Mouse (Mus musculus) forebrain, embryonic 12.5 days (tissue): ENCODE data around the gene Prdm16. TPM values are rescaled to one million over a fixed set of nuclear protein-coding genes. Genes with fewer than 3 reads are reported as not detected.
A peak's percentile ranks its signal among the peaks of the same experiment; 100 is the strongest.

Experiments used
- ATAC-seq: fragments of 200-750 bp; cut with Nextera tagmentation; 2 replicates; pipeline ENCODE4 v1.8.0; 2017; ENCODE audit warnings: moderate TSS enrichment; ENCODE audit not compliant: low FRiP score
- H3K27ac ChIP-seq: fragments of 300-500 bp; sonication (generic); 2 replicates; pipeline ENCODE4 v1.5.1; 2016; ENCODE audit warnings: mild to moderate bottlenecking
- H3K27me3 ChIP-seq: fragments of 300-500 bp; sonication (generic); 2 replicates; pipeline ENCODE4 v1.6.1; 2016; ENCODE audit warnings: mild to moderate bottlenecking
- H3K36me3 ChIP-seq: fragments of 300-500 bp; sonication (generic); replicated peaks from 2 replicates; pipeline ENCODE4 v1.6.1; 2016; ENCODE audit warnings: mild to moderate bottlenecking
- H3K4me1 ChIP-seq: fragments of 300-500 bp; sonication (generic); 2 replicates; pipeline ENCODE4 v1.6.1; 2016
- H3K4me2 ChIP-seq: fragments of 300-500 bp; sonication (generic); 2 replicates; pipeline ENCODE4 v1.6.1; 2016; ENCODE audit warnings: mild to moderate bottlenecking, moderate library complexity
- H3K4me3 ChIP-seq: fragments of 300-500 bp; sonication (generic); replicated peaks from 2 replicates; pipeline ENCODE4 v1.5.1; 2016; ENCODE audit warnings: mild to moderate bottlenecking
- H3K9ac ChIP-seq: fragments of 300-500 bp; sonication (generic); 2 replicates; pipeline ENCODE4 v1.6.1; 2016; ENCODE audit warnings: mild to moderate bottlenecking
- H3K9me3 ChIP-seq: fragments of 300-500 bp; sonication (generic); 2 replicates; pipeline ENCODE4 v1.6.1; 2016
- WGBS: fragments of 180-500 bp; shearing (Covaris S2); methylation state at CpG from one replicate; pipeline ENCODE4 v1.1.7; 2016; 5-methylcytosine and 5-hydroxymethylcytosine counted together
- polyA plus RNA-seq: library from polyadenylated mRNA; unstranded; fragments of >200 nt; fragmentation: Nextera tagmentation; extraction: Ambion mirVana; gene quantifications from 2 replicates; pipeline ENCODE4 v1.2.1, GENCODE M21; 2016

Prdm16 gene
- polyA plus RNA-seq, 1 experiment from 2014 or later, result 40.5 TPM

DNA sequence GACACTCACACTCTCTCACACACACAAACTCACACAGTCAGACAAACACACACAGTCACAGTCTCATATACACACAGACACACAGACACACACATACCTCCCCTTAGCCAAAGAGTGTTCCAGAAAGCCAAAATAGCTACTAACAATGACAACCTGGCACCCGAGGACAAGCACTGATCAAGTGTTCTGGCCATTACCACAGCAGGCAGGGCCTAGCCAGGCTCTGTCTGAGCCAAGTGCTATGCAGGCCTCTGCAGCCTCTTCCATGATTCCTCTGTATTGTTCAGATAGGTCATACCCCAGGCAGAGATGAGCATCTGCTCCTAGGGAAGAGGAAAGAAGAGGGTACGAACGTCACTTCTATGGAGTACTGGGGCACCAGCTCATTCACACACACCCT lies 13.4 kb downstream of the Prdm16 start:
- peaks cover 73% of the 10 kb centered on the region for H3K4me1 ChIP-seq
- whole genome bisulfite sequencing, result 76% methylated on average over 3 of the region's 3 CpGs
- no peak overlapping the region for H3K9ac ChIP-seq
- H3K36me3 ChIP-seq, result no peaks in the 10 kb centered on the region
- H3K4me2 ChIP-seq, result no peak overlapping the region
- no peaks in the 10 kb centered on the region for H3K9me3 ChIP-seq
- ATAC-seq, result no peak
- no peak overlapping the region for H3K4me3 ChIP-seq
- peaks cover 41% of the 10 kb centered on the region for H3K27me3 ChIP-seq
- no peak overlapping the region for H3K27ac ChIP-seq

DNA sequence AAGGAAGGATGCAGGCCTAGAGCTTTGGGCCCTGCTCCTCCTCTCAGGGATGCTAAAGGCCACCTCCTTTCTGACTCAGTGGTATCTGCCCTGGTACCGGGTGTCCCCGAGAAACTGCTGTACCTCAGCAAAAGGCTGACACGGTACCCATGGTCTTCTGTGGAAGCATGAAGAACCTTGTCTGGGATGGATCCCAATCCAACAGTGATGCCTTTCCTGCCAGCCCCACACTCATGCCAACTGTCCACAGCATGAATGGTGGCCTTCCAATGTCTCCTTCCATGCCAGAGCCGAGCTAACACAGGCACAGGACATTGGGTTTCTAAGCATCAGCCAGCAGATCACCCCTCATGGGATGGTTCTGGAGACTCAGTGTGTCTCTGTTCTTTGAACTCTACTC lies 14.2 kb downstream of the Prdm16 start:
- Histone ChIP-seq H3K9ac (no peak overlapping the region), H3K36me3 (no peaks in the 10 kb centered on the region), H3K4me1 (peaks cover 73% of the 10 kb centered on the region), H3K9me3 (no peaks in the 10 kb centered on the region), H3K27me3 (peaks cover 36% of the 10 kb centered on the region), H3K4me2 (no peak overlapping the region), H3K4me3 (no peak overlapping the region), H3K27ac (no peak overlapping the region)
- 97% methylated on average over 4 of the region's 4 CpGs for WGBS
- no peak for ATAC-seq

DNA sequence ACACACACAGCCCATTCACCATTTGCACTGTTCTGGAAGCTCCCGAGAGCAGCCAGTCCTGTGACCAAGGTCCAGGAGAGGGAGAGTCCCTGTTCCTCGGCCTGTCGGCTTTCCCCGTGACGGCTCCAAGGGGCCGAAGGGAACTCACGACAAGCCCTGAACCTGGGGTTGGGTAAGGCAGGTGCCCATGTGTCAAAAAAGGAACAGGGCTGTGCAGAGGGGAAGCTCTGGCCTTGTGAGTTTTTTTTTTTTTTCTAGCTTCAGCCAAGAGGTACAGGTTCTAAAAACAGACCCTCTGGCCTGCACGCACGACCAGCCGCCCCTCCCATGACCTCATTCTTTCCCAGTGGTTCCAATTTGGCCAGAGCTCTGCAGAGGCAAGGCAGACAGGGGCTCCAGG lies 25.5 kb downstream of the Prdm16 start:
- Histone ChIP-seq H3K27ac (no peak overlapping the region), H3K4me1 (peaks cover 6% of the 10 kb centered on the region; the same call in 1 of the 2 replicates), H3K4me3 (no peak overlapping the region), H3K9ac (no peak overlapping the region), H3K4me2 (no peak overlapping the region), H3K36me3 (0 out of 2 replicates have a peak, but pooled peaks cover 4% of the 10 kb centered on the region), H3K9me3 (0 out of 2 replicates have a peak, but pooled peaks cover 3% of the 10 kb centered on the region), H3K27me3 (0 out of 2 replicates have a peak, but pooled peaks cover 5% of the 10 kb centered on the region)
- ATAC-seq, result no peak
- 86% methylated on average over 10 of the region's 10 CpGs for WGBS

DNA sequence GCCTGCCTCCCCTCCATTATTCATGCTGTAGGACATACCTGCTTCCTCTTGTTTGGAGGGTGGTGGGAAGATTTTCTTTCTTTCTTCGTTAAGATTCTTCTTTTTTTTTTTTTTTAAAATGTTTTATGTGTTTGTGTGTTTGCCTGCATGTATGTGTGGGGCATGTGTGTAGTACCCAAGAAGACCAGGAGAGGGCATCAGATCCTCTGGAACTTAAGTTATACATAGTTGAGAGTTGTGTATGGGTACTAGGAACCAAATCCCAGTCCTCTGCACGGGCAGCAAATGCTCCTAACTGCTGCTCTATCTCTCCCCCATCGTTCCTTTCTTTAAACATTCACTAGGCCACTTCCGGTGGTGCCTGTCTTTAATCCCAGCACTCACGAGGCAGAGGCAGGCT lies 28.9 kb downstream of the Prdm16 start:
- H3K27ac ChIP-seq, result no peak overlapping the region
- peaks cover 8% of the 10 kb centered on the region; the same call in 1 of the 2 replicates for H3K27me3 ChIP-seq
- 0 out of 2 replicates have a peak, but pooled peaks cover 3% of the 10 kb centered on the region for H3K9me3 ChIP-seq
- no peak overlapping the region for H3K9ac ChIP-seq
- peaks cover 32% of the 10 kb centered on the region for H3K4me1 ChIP-seq
- H3K4me3 ChIP-seq, result no peak overlapping the region
- no peak for ATAC-seq
- 0 out of 2 replicates have a peak, but pooled peaks cover 4% of the 10 kb centered on the region for H3K36me3 ChIP-seq
- WGBS, result 89% methylated on average over 5 of the region's 5 CpGs
- no peak overlapping the region for H3K4me2 ChIP-seq

DNA sequence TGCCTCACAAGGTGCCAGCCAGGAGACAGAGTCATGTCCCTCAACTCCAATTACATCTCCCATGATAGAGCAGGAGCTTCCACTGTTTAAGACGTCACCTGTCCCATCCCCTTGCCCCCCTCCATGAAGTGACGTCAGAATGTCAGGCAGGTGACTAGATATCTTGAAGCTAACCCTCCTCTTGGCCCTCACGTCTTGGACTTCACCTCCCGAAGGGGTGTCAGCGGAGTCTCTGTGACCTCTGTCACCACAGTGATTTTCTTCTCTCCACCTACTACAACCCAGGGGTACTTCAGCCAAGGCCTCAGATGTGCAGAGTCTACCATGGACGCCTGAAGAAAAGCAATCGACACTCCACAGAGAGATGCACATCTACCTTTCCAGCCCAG lies 32.2 kb downstream of the Prdm16 start:
- Histone ChIP-seq H3K4me3 (no peak overlapping the region), H3K36me3 (0 out of 2 replicates have a peak, but pooled peaks cover 4% of the 10 kb centered on the region), H3K27me3 (peaks cover 8% of the 10 kb centered on the region; the same call in 1 of the 2 replicates), H3K9me3 (0 out of 2 replicates have a peak, but pooled peaks cover 3% of the 10 kb centered on the region), H3K9ac (no peak overlapping the region), H3K4me1 (peaks cover 59% of the 10 kb centered on the region), H3K4me2 (no peak overlapping the region), H3K27ac (peak overlapping the region; percentile 92)
- 50% methylated on average over 7 of the region's 7 CpGs for WGBS
- no peak for ATAC-seq

DNA sequence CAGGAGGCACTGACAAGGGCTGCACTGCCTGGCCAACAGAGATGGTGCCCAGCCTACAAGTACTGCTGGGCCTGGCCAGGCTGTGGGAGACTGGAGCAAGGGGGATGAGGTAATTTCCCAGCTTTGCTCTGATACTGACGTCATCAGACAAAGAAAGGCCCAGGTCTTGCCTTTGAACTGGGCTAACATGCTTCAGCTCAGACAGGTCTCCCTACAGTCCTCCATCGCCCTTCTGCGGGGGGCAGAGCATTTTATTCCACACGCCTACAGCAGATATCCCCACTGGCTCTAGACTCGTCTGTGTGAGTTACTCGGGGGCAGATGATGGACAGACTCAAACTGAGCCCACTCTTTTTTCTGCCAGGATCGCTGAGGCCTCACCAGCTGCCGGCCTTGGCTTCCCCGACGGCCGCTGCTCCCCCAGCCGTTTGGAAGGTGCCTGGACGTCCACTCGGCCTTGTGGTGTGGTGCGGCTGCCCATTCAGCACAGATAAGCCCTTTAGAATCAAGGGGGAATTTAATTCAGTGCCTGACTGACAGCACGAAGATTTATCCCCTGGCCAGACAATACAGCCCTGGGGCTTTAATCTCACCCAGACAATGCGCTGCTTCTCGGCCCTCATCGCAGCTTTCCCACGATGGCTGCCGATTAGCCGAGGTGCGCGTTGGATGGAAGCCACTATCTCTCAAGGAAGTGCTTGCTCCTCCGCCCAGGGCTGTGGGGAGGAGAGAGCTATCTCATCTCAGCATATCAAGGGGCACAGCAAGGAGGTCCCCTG lies 32.8 kb downstream of the Prdm16 start:
- no peak overlapping the region; the same call in 1 of the 2 replicates for H3K9ac ChIP-seq
- H3K4me2 ChIP-seq, result peak overlapping the region; percentile 26; the same call in 1 of the 2 replicates
- peak; percentile 58 for ATAC-seq
- no peak overlapping the region for H3K4me3 ChIP-seq
- 0 out of 2 replicates have a peak, but pooled peaks cover 4% of the 10 kb centered on the region for H3K36me3 ChIP-seq
- H3K4me1 ChIP-seq, result peaks cover 65% of the 10 kb centered on the region
- H3K9me3 ChIP-seq, result 0 out of 2 replicates have a peak, but pooled peaks cover 3% of the 10 kb centered on the region
- peak overlapping the region; percentile 92 for H3K27ac ChIP-seq
- 6% methylated on average over 25 of the region's 25 CpGs for WGBS
- peaks cover 12% of the 10 kb centered on the region; the same call in 1 of the 2 replicates for H3K27me3 ChIP-seq

DNA sequence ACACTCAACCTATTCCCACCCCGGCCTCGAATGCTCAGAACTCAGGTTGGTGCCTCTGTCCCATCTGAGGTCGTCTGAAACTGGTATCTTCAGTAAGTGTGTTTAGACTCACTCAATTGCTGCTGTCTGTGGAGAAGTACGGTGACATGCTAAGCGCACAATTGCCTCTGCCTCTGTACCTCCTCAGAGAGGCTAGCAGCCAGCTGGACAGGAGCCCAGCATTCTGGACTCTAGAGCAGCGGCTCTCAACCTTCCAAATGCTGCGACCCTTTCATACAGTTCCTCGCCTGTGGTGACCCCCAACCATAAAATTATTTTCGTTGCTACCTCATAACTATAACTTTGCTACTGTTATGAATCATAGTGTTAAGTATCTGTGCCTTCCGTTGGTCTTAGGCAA lies 34.3 kb downstream of the Prdm16 start:
- no peaks in the 10 kb centered on the region for H3K9me3 ChIP-seq
- H3K27me3 ChIP-seq, result peaks cover 20% of the 10 kb centered on the region; the same call in 1 of the 2 replicates
- peaks cover 79% of the 10 kb centered on the region for H3K4me1 ChIP-seq
- 65% methylated on average over 10 of the region's 10 CpGs for WGBS
- H3K36me3 ChIP-seq, result 0 out of 2 replicates have a peak, but pooled peaks cover 4% of the 10 kb centered on the region
- no peak overlapping the region for H3K9ac ChIP-seq
- no peak overlapping the region for H3K4me3 ChIP-seq
- no peak for ATAC-seq
- H3K27ac ChIP-seq, result peak overlapping the region; percentile 92; the same call in 1 of the 2 replicates
- H3K4me2 ChIP-seq, result no peak overlapping the region

DNA sequence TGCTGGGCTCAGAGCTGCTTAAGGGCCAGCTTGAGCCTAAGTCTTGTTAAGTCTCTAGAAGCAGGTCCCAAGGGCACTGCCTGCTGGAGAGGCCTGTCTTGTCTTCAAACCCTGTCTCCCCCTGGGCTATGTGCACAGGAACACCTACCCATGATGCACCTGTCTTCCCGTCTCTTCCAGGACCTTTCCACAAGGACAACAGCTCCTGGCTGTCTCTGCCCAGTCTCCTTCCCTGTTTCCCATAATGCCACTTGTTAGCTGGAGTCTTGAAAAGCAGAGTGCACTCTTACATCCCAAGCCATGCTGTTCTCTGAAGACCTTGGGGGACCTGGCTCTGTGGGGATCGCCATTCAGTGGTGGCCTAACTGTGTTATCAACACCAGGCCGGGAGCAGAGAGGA lies 35.7 kb downstream of the Prdm16 start:
- peaks cover 27% of the 10 kb centered on the region; the same call in 1 of the 2 replicates for H3K27me3 ChIP-seq
- no peaks in the 10 kb centered on the region for H3K9me3 ChIP-seq
- peak overlapping the region; percentile 78 for H3K27ac ChIP-seq
- peaks cover 92% of the 10 kb centered on the region for H3K4me1 ChIP-seq
- H3K4me3 ChIP-seq, result no peak overlapping the region
- H3K9ac ChIP-seq, result no peak overlapping the region
- no peak for ATAC-seq
- H3K4me2 ChIP-seq, result no peak overlapping the region
- WGBS, result 19% methylated on average over 3 of the region's 3 CpGs
- H3K36me3 ChIP-seq, result no peaks in the 10 kb centered on the region

DNA sequence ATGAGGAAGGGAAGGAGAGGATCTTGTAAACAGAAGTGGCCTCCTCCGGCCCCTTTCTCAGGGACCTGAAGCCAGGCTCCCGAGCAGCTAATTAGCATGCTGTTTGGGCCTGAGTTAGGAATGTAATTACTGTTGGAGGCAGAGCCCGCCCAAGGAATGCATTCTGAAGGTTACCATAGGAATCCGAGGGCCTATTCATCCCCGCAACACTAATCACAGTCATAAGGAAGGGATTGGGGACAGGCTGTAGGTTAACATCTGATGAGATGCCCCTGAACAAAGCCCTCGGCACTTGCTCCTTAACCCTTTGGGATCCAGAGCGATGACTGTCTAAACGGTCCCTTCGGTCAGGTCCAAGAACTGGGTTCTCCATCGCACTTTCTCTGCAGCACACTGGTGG lies 36.7 kb downstream of the Prdm16 start:
- H3K4me1 ChIP-seq, result peaks cover 99% of the 10 kb centered on the region
- WGBS, result 8% methylated on average over 10 of the region's 10 CpGs
- peaks cover 22% of the 10 kb centered on the region; the same call in 1 of the 2 replicates for H3K27me3 ChIP-seq
- H3K4me3 ChIP-seq, result no peak overlapping the region
- no peaks in the 10 kb centered on the region for H3K36me3 ChIP-seq
- H3K27ac ChIP-seq, result peak overlapping the region; percentile 85
- H3K9me3 ChIP-seq, result no peaks in the 10 kb centered on the region
- H3K9ac ChIP-seq, result 0 out of 2 replicates have a peak overlapping the region, but pooled peaks have one; percentile 26
- ATAC-seq, result peak; percentile 72
- peak overlapping the region; percentile 36 for H3K4me2 ChIP-seq

DNA sequence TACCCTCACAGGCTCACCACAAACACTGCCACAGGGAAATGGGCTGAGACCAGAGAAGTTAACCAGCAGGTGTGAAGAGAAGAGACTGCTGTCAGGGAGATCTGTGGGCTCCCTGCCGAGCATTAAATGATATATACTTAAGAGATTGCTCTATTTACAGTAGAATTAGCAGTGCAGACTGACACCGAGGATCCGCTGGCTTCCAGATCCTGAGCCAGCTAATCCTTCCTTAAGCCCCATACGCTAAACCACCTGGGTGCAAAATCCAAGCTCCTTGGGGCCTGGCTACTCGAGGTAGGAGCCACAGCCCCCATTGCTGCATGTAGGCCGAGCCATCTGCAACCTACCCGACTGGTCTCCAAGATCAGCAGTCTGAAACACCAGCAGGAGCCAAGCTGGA lies 38.3 kb downstream of the Prdm16 start:
- Histone ChIP-seq H3K27me3 (peaks cover 27% of the 10 kb centered on the region), H3K27ac (peak overlapping the region; percentile 14; the same call in 1 of the 2 replicates), H3K4me1 (peaks cover 99% of the 10 kb centered on the region), H3K9me3 (no peaks in the 10 kb centered on the region), H3K4me2 (no peak overlapping the region), H3K9ac (no peak overlapping the region), H3K36me3 (no peaks in the 10 kb centered on the region), H3K4me3 (no peak overlapping the region)
- ATAC-seq, result no peak
- 28% methylated on average over 7 of the region's 7 CpGs for WGBS

DNA sequence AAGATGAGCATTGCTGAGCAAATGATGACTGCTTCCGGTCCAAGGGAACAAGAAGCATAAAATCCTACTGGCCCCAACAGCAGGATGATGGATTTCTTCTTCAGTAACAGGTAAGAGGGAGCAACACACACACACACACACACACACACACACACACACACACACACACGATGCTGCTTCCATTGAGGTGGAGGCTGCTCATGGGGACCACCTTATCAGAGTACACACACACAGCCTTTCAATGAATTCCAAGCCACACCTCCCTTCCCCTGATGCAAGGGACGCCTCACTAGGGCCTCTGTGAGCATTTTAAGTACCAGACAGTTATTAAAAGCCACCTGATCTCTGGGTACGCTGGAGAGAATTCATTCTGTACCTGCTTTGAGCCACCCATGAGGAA lies 39.9 kb downstream of the Prdm16 start:
- WGBS, result 50% methylated on average over 4 of the region's 4 CpGs
- Histone ChIP-seq H3K4me3 (no peak overlapping the region), H3K9ac (no peak overlapping the region), H3K36me3 (no peaks in the 10 kb centered on the region), H3K27me3 (peaks cover 27% of the 10 kb centered on the region), H3K4me1 (peaks cover 99% of the 10 kb centered on the region), H3K4me2 (no peak overlapping the region), H3K9me3 (no peaks in the 10 kb centered on the region), H3K27ac (peak overlapping the region; percentile 94; the same call in 1 of the 2 replicates)
- no peak for ATAC-seq

DNA sequence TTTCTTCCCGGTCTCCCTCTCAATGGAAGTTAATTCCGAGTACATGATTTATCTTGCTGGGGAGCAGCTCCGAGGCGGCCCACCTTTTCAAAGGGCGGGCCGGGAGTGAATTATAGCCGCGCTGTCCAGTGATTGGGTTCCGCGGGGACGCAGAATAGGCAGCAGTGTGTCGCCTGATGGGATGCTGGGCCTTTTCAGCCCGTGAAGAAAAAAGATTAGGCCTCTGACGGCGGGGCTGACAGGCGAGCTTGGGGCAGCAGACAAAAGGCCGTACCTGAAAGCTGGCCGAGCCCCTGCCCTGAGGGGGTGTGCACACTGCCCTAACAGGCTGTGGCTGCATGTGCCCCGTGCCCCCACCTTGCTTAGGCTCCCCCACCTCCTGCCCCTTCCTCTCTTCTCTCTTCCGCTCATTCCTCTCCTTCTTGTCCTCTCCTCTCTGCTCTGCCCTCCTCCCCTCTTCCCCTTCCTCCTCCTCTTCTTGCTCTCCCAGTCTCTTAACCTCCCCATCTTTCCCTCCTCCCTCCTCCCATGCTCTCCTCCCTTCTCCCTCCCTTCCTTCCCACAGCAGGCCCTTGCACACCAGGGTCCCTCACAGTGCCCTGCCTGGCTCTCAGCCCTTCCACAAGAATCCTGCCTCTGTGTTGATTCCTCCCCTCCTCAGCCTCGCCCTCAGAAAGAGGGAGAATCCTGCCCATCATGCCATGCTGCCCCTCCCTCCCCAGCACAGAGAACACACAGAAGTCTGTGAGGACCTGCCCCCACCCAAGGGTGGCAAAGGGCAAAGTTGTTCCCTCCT lies 41.7 kb downstream of the Prdm16 start:
- H3K4me2 ChIP-seq, result peak overlapping the region; percentile 35
- ATAC-seq, result peak; percentile 67
- peaks cover 27% of the 10 kb centered on the region for H3K27me3 ChIP-seq
- no peaks in the 10 kb centered on the region for H3K36me3 ChIP-seq
- H3K9me3 ChIP-seq, result no peaks in the 10 kb centered on the region
- H3K9ac ChIP-seq, result peak overlapping the region; percentile 36
- H3K4me3 ChIP-seq, result no peak overlapping the region
- WGBS, result 5% methylated on average over 21 of the region's 21 CpGs
- H3K27ac ChIP-seq, result peak overlapping the region; percentile 94
- peaks cover 99% of the 10 kb centered on the region for H3K4me1 ChIP-seq
